Mouse (Mus musculus): ENCODE measurements around the gene Gabarap. TPM values are rescaled to one million over a fixed set of nuclear protein-coding genes. Genes with fewer than 3 reads are reported as not detected.
"Not testable (repeated sequence)": the region's sequence is repeated elsewhere in the genome, so short reads cannot be mapped to it uniquely, and the experiment has no call there.

Gabarap gene
- polyA plus RNA-seq, 1 experiment from 2014 or later: 624 TPM

- peaks cover 40% of the 10 kb centered on the region for H3K36me3 ChIP-seq (replicated peaks; ENCODE audit: control insufficient read depth, insufficient read depth)
Observed at GRCm38 (mm10) chr11:70014880-70015558, 24.1 kb downstream of the Gabarap start, which contains the start of gene Acadvl. Acadvl (minus strand) TSS chr11:70015411.

DNA sequence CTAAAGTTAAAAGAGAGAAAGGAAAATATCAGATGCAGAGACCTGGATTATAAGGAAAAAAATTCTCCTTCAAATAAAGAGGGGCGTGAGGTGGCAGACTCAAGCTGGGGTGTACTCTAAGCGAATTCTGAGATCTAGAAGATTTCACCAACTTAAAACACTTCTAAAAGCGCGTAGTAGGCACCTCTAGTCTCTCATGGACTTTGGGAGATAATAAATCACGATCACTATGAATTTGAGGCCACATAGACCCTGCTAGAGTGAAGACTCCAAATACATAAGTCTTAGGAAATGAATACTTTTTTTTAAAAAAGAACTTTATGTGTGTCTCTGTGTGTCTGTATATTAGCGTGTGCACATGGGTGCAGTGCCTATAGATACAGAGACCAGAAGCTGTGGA lies 24.7 kb downstream of the Gabarap start:
- Histone ChIP-seq H3K36me3 (replicated peaks; ENCODE audit: control insufficient read depth, insufficient read depth) (peaks cover 33% of the 10 kb centered on the region), H3K4me1 (replicated peaks; ENCODE audit: control insufficient read depth, insufficient read depth, low read length) (peaks cover 37% of the 10 kb centered on the region), H3K9me3 (ENCODE audit: control insufficient read depth, low read length) (no peaks in the 10 kb centered on the region), H3K9ac (peak overlapping the region; percentile 72; the same call in 1 of the 2 replicates), H3K4me2 (replicated peaks) (peak overlapping the region; percentile 75), H3K4me3 (replicated peaks; ENCODE audit: low read length) (peak overlapping the region; percentile 50), H3K27me3 (ENCODE audit: control insufficient read depth, insufficient read depth, low read length) (no peaks in the 10 kb centered on the region), H3K27ac (no peak overlapping the region)
- no peak for DNase-seq (ENCODE audit: low spot score)
- ATAC-seq (ENCODE audit: low FRiP score): no peak
- WGBS: 69% methylated on average over 6 of the region's 6 CpGs

More at GRCm38 (mm10) chr11:70014880-70015558, 24.1 kb downstream of the Gabarap start, which contains the start of gene Acadvl:
- peak within 1 kb of the TSS; percentile 66 for H3K27ac ChIP-seq
- peak; percentile 78; the same call in 1 of the 2 replicates for ATAC-seq (ENCODE audit: low FRiP score)
- H3K4me1 ChIP-seq (replicated peaks; ENCODE audit: control insufficient read depth, insufficient read depth, low read length): peaks cover 31% of the 10 kb centered on the region
- peak; percentile 84 for DNase-seq (ENCODE audit: low spot score)
- no peaks in the 10 kb centered on the region for H3K27me3 ChIP-seq (ENCODE audit: control insufficient read depth, insufficient read depth, low read length)
- H3K4me3 ChIP-seq (replicated peaks; ENCODE audit: low read length): peak within 1 kb of the TSS; percentile 50
- H3K9ac ChIP-seq: peak within 1 kb of the TSS; percentile 72
- WGBS: 1% methylated on average over 35 of the region's 35 CpGs
- H3K9me3 ChIP-seq (ENCODE audit: control insufficient read depth, low read length): no peaks in the 10 kb centered on the region
- H3K4me2 ChIP-seq (replicated peaks): peak within 1 kb of the TSS; percentile 75

GRCm38 (mm10) chr11:70016177-70016576 lies 25.2 kb downstream of the Gabarap start:
- H3K4me2 ChIP-seq (replicated peaks); H3K27ac ChIP-seq; ATAC-seq (ENCODE audit: low FRiP score); H3K27me3 ChIP-seq (ENCODE audit: control insufficient read depth, insufficient read depth, low read length); DNase-seq (ENCODE audit: low spot score); H3K9me3 ChIP-seq (ENCODE audit: control insufficient read depth, low read length); H3K9ac ChIP-seq; H3K4me3 ChIP-seq (replicated peaks; ENCODE audit: low read length): not testable (repeated sequence)
- Histone ChIP-seq H3K4me1 (replicated peaks; ENCODE audit: control insufficient read depth, insufficient read depth, low read length) (peaks cover 37% of the 10 kb centered on the region), H3K36me3 (replicated peaks; ENCODE audit: control insufficient read depth, insufficient read depth) (peaks cover 28% of the 10 kb centered on the region)
- 83% methylated on average over 2 of the region's 2 CpGs for WGBS

GRCm38 (mm10) chr11:70016669-70017068 lies 25.7 kb downstream of the Gabarap start, which contains the start of gene Dlg4:
Dlg4 (plus strand) TSS chr11:70016942.
- WGBS: 76% methylated on average over 3 of the region's 3 CpGs
- DNase-seq (ENCODE audit: low spot score): no peak
- Histone ChIP-seq H3K27me3 (ENCODE audit: control insufficient read depth, insufficient read depth, low read length) (no peaks in the 10 kb centered on the region), H3K27ac (peak within 1 kb of the TSS; percentile 95), H3K4me1 (replicated peaks; ENCODE audit: control insufficient read depth, insufficient read depth, low read length) (peaks cover 37% of the 10 kb centered on the region), H3K4me3 (replicated peaks; ENCODE audit: low read length) (peak within 1 kb of the TSS; percentile 81), H3K4me2 (replicated peaks) (peak within 1 kb of the TSS; percentile 90), H3K36me3 (replicated peaks; ENCODE audit: control insufficient read depth, insufficient read depth) (peaks cover 23% of the 10 kb centered on the region), H3K9me3 (ENCODE audit: control insufficient read depth, low read length) (no peaks in the 10 kb centered on the region), H3K9ac (peak within 1 kb of the TSS; percentile 94)
- no peak for ATAC-seq (ENCODE audit: low FRiP score)

GRCm38 (mm10) chr11:70017199-70017767 lies 26.3 kb downstream of the Gabarap start:
- DNase-seq (ENCODE audit: low spot score) (no peak), ATAC-seq (ENCODE audit: low FRiP score) (no peak)
- Histone ChIP-seq H3K9ac (peak overlapping the region; percentile 94; the same call in 1 of the 2 replicates), H3K4me3 (replicated peaks; ENCODE audit: low read length) (no peak overlapping the region; the same call in 1 of the 2 replicates), H3K9me3 (ENCODE audit: control insufficient read depth, low read length) (no peaks in the 10 kb centered on the region), H3K27ac (peak overlapping the region; percentile 95; the same call in 1 of the 2 replicates), H3K36me3 (replicated peaks; ENCODE audit: control insufficient read depth, insufficient read depth) (peaks cover 17% of the 10 kb centered on the region), H3K4me1 (replicated peaks; ENCODE audit: control insufficient read depth, insufficient read depth, low read length) (peaks cover 42% of the 10 kb centered on the region), H3K27me3 (ENCODE audit: control insufficient read depth, insufficient read depth, low read length) (no peaks in the 10 kb centered on the region), H3K4me2 (replicated peaks) (peak overlapping the region; percentile 90)
- 52% methylated on average over 7 of the region's 7 CpGs for WGBS

DNA sequence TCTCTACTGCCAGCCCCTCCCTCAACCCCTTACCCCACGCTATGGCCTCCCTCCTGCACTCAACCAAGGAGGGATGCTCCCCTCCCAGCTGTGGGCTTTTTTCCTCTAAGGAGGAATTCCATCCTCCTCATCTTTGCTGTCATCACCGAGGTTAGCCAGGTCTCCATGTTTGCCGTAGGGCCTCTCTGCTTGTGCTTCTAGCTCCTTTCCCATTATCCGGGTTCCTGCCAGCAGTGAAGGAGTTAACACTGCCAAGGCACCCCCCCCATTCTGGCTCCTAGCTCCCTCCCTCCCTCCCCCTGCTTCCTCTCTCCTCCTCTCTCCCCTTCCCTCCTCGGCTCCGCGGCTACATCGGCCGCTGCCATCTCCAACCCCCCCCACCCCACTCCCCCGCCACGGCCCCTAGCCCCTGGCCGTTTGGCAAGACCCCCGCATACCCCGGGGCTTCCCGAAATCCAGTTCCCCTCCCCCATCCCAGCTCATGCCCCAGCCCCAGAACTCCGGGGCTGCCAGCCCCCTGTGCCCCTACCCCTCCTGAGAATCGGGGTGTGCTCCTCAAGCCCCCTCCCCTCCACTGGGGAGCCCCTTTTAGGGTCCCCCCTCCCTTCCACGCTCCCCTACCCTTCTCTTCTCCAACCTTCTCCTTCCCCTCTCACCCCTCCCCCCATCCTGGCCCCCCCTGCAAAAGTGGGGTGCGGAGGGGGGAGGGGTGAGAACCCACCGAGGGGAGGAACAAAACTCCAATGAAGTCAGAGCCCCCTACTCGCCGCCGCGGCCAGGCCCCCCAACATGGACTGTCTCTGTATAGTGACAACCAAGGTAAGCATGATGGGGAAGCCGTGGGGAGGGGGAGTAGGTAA lies 27.4 kb downstream of the Gabarap start:
- WGBS: under 1% methylated on average over 24 of the region's 25 CpGs
- H3K4me2 ChIP-seq (replicated peaks): peak overlapping the region; percentile 90
- peaks cover 52% of the 10 kb centered on the region for H3K4me1 ChIP-seq (replicated peaks; ENCODE audit: control insufficient read depth, insufficient read depth, low read length)

GRCm38 (mm10) chr11:70019495-70020021 lies 28.6 kb downstream of the Gabarap start:
- Histone ChIP-seq H3K27me3 (ENCODE audit: control insufficient read depth, insufficient read depth, low read length) (no peaks in the 10 kb centered on the region), H3K36me3 (replicated peaks; ENCODE audit: control insufficient read depth, insufficient read depth) (no peaks in the 10 kb centered on the region), H3K9ac (peak overlapping the region; percentile 94), H3K4me2 (replicated peaks) (peak overlapping the region; percentile 90), H3K9me3 (ENCODE audit: control insufficient read depth, low read length) (no peaks in the 10 kb centered on the region), H3K4me1 (replicated peaks; ENCODE audit: control insufficient read depth, insufficient read depth, low read length) (peaks cover 58% of the 10 kb centered on the region), H3K4me3 (replicated peaks; ENCODE audit: low read length) (peak overlapping the region; percentile 81), H3K27ac (peak overlapping the region; percentile 95)
- ATAC-seq (ENCODE audit: low FRiP score): no peak
- DNase-seq (ENCODE audit: low spot score): no peak
- 10% methylated on average over 2 of the region's 2 CpGs for WGBS

More for the DNA sequence above, 27.4 kb downstream of the Gabarap start:
- no peak for ATAC-seq (ENCODE audit: low FRiP score)
- Histone ChIP-seq H3K9me3 (ENCODE audit: control insufficient read depth, low read length) (no peaks in the 10 kb centered on the region), H3K27ac (peak overlapping the region; percentile 95), H3K36me3 (replicated peaks; ENCODE audit: control insufficient read depth, insufficient read depth) (peaks cover 7% of the 10 kb centered on the region), H3K27me3 (ENCODE audit: control insufficient read depth, insufficient read depth, low read length) (no peaks in the 10 kb centered on the region), H3K9ac (peak overlapping the region; percentile 94), H3K4me3 (replicated peaks; ENCODE audit: low read length) (peak overlapping the region; percentile 81)
- DNase-seq (ENCODE audit: low spot score): peak; percentile 83

DNA sequence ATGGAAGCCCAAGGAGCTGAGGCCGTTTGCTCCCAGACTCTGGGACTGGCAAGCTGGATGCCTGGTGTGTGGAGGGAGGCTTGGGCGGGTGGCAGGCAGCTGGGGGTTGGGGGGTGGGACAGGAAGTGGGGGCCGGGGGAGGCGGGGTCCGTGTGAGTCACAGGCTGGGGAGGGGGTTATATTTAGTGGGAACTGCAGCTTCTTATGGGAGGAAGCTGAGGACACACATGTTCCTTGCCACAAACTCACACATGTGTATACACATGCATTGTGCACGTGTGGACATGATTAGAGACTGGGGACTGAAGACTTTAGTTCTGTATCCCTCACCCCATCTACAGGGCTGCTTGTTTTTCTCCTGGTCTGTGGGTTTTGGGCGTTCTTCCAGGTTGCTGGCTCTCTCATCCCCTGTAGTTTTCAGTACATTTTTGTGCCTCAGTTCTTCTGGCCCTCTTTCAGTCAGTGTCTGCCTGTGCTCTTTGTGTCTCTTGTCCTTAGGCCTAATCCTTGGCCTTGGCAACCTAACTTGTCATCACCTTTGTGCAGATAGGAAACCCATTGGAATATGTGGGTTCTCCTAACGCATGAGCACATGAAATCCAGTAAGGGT lies 29.2 kb downstream of the Gabarap start:
- no peaks in the 10 kb centered on the region for H3K36me3 ChIP-seq (replicated peaks; ENCODE audit: control insufficient read depth, insufficient read depth)
- peak overlapping the region; percentile 81 for H3K4me3 ChIP-seq (replicated peaks; ENCODE audit: low read length)
- WGBS: 11% methylated on average over 8 of the region's 8 CpGs
- ATAC-seq (ENCODE audit: low FRiP score): no peak
- peak overlapping the region; percentile 90 for H3K4me2 ChIP-seq (replicated peaks)
- no peak for DNase-seq (ENCODE audit: low spot score)
- peak overlapping the region; percentile 94 for H3K9ac ChIP-seq
- no peaks in the 10 kb centered on the region for H3K27me3 ChIP-seq (ENCODE audit: control insufficient read depth, insufficient read depth, low read length)
- no peaks in the 10 kb centered on the region for H3K9me3 ChIP-seq (ENCODE audit: control insufficient read depth, low read length)
- peaks cover 60% of the 10 kb centered on the region for H3K4me1 ChIP-seq (replicated peaks; ENCODE audit: control insufficient read depth, insufficient read depth, low read length)
- H3K27ac ChIP-seq: peak overlapping the region; percentile 95
